Mouse (Mus musculus) embryo, embryonic 9.5 days (tissue): ENCODE results near the gene Pcdh9.
"Not testable (repeated sequence)": the region's sequence is repeated elsewhere in the genome, so short reads cannot be mapped to it uniquely, and the experiment has no call there.

Source experiments
- DNase-seq: peaks from one replicate; pipeline ENCODE4 v3.0.0-alpha.2; 2017; ENCODE audit errors: extremely low spot score

Pcdh9 gene

DNA sequence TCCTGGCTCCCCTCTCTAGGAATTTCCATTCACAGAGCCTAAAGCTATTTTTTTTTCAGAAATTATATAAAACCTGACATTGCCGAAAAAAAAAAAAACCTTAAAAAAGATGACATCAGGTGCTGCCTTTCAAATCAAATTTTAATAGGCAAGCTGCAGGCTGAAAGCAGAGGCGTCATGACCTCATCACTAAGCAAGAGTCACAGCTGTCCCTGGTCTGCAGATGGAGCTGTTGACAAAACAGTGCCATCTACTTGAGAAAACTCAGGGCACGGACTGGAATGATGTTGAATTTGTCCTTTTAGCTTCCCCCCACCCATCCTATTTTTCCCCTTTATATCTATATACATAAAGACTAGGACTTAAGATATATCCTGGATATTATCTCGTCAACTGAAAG, 509.3 kb downstream of the Pcdh9 start:
- no peak for DNase-seq

DNA sequence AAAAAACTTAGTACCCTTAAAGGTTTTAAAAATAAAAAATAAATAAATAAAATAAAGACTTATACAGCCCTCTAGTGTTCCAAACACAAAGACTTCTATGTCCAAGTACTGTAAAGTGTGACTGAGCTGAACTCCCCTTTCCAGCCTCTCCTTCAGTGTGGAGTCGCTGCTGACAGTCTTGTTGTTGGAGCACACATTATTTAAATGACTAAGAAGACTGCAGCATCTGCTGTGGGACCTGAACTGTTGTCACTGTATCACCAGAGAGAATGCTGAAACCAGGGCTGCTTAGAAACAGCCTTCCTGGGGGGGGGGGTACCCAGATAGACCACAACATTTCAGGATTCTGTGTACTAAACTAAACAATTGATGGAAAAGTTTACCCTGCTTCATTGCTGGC, 509.7 kb downstream of the Pcdh9 start:
- DNase-seq = no peak

DNA sequence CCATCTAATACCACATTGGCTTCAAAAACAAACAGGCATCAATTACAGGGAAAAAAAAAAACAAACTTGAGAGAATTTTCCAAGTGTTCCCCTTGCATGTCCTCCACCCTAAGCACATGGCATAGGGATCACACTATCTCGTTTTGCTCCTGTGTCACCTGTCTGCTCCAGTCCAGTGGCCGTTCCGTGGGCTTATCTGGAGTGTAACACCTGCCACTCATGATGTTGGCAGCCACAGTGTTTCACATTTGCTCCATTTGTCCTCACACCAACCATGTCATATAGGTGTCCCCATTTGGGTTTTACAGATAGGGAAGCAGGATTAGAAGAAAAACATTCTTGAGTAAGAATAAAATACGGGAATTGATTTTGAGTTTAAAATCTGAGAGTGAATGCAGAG, 514.3 kb downstream of the Pcdh9 start:
- no peak for DNase-seq

- no peak for DNase-seq
These were observed 516.3 kb downstream of the Pcdh9 start for GRCm38 (mm10) chr14:93374181-93374580.

DNA sequence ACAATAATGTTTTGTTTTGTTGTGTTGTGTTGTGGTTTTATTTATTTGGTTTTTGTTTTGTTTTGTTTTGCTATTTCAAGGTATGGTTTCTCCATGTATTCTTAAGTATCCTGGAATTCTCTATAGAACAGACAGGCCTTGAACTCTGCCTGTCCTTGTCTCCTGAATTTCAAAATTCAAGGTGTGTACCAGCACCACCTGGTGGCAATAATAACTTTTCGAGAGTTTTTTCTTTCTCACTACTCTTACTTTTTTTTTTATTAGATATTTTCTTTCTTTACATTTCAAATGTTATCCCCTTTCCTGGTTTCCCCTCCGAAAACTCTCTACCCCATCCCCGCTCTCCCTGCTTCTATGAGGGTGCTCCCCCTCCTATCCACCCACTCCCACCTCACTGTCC, 536.3 kb downstream of the Pcdh9 start:
- DNase-seq = no peak

GRCm38 (mm10) chr14:93350906-93351305, 539.6 kb downstream of the Pcdh9 start:
- peak; percentile 8 for DNase-seq

GRCm38 (mm10) chr14:93349166-93349565, 541.3 kb downstream of the Pcdh9 start:
- no peak for DNase-seq

- DNase-seq = no peak
These were observed 543.4 kb downstream of the Pcdh9 start for GRCm38 (mm10) chr14:93347031-93347430.

- no peak for DNase-seq
These were observed 547.7 kb downstream of the Pcdh9 start for GRCm38 (mm10) chr14:93342781-93343180.

GRCm38 (mm10) chr14:93341390-93341789, 549.1 kb downstream of the Pcdh9 start:
- no peak for DNase-seq

GRCm38 (mm10) chr14:93329247-93329646, 561.2 kb downstream of the Pcdh9 start:
- no peak for DNase-seq

DNA sequence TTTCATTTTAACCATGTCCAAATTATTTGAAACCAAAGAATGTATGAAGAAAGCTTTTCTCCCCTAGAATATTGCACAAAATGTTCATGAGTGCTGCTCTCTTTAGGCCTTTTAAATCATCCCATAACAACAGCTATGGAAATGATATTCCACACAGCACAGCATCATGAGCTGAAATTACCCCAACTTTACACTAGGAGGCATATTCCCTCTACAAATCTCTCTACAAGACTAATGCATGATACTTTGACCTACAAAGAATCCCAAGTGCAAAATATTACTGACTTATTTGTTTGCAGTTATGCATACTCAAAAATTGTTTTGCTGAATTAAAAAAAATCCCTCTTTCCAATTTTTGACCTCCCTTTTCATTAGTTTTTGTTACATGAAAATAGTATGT, 573.1 kb downstream of the Pcdh9 start:
- DNase-seq = peak; percentile 11

- no peak for DNase-seq
These were observed 602.1 kb downstream of the Pcdh9 start for GRCm38 (mm10) chr14:93288361-93288760.

DNA sequence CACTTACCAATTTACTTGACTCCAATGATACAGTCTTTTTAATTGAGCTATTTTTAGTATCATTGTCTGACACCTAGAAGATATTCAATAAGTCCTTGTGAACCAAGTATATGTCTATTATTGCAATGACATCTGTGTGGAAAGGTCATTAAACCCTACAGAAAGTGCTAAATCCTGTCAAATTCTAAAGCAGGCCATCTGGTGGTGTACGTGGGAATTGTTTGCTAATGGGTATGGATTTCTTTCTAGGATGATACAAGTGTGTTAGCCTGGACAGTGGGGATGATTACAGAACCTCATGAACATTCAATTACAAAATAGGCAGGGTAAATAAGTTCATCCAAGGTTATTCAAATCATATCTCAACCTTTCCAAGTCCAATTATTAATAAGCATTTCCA, 602.8 kb downstream of the Pcdh9 start:
- no peak for DNase-seq

GRCm38 (mm10) chr14:93285136-93285535, 605.3 kb downstream of the Pcdh9 start:
- no peak for DNase-seq

GRCm38 (mm10) chr14:93284009-93284408, 606.5 kb downstream of the Pcdh9 start:
- no peak for DNase-seq

DNA sequence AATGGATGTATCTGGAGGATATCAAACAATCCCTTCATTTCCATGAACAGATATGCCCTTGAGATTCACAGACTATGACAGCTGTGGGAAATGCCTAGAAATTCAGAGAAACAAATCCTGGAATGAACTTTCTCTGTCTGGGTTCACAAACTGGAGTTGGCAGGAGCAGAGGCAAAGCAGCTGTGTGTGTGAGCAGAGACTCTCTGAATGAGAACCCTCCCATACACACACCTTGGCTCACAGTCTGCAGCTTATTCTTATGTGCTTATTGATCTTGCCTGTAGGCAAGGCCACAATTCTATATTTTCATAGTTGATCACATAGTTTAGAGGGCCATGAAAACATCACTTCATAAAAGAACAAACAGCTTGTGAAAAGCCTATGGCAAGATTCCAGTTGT, 614.8 kb downstream of the Pcdh9 start:
- DNase-seq = no peak

GRCm38 (mm10) chr14:93274767-93275166, 615.7 kb downstream of the Pcdh9 start:
- DNase-seq = no peak

DNA sequence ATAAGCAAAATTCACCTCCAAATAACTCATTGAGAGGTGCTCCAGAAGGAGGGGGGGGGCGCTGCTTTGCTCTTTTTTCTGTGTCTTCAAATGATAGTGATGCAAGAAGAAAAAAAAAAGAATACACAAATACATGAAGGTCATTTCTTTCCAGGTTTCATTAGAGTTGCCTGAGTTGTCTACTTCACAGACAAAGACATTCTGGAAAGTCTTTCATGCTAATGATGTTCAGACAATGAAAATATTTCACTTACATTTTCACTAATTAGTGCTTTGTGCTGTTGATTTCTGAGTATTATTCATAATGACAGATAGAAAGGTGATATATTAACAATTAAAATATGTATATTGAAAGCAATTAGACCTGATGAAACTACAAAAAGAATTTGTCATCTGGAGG, 637.1 kb downstream of the Pcdh9 start:
- no peak for DNase-seq

DNA sequence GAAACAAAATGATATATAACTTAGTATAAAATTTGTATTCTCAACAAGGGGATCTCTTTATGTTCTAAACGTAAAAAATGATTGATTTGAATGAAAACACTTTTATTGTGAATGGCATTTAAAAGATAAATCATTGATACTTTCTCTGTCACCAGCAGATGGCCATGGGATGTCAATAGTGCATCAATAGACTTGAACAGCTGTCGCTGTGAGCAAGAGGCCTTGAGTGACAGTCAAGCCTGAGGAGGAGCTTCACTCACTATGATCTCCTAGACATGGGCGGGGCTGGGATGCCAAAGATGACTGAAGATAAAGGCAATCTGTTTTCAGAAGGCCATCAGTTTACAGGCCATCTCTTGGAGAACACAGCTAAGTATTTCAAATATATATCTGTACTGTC, 650.2 kb downstream of the Pcdh9 start:
- DNase-seq = no peak

- DNase-seq = no peak
These were observed 656.1 kb downstream of the Pcdh9 start for GRCm38 (mm10) chr14:93234333-93234732.

GRCm38 (mm10) chr14:93233599-93233998, 656.9 kb downstream of the Pcdh9 start:
- no peak for DNase-seq

GRCm38 (mm10) chr14:93214846-93215245, 675.6 kb downstream of the Pcdh9 start:
- not testable (repeated sequence) for DNase-seq

DNA sequence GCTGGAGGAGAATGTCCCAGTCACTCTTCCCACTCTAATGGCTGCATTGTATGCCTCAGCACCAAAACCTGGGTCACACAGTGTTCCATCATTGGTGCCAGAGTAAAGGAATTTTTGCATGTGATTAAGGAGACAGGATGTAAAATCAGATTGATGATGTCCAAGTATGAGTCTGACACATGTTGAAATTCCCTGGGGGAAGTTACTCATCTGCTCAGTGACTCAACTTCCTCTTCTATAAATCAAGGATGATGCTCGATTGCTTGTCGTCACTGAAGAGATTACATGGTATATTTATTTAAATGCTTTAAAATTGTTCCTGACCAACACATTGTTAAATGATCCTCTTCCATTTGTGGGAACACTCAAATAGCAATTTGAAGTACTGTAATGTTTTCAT, 690.7 kb downstream of the Pcdh9 start:
- DNase-seq = no peak
